Comparison of ENCODE assay signal across 8 mouse cellular contexts in genomic region chr17:69417724-69418373, GRCm38 (mm10). TPM values are rescaled to one million over a fixed set of nuclear protein-coding genes. Genes with fewer than 3 reads are reported as not detected.
DNase-seq lines count a peak whose midpoint lies in the region; ATAC-seq and TF ChIP-seq lines count a peak whose summit lies in the region.

No protein-coding gene starts in this region.

- H3K27me3 ChIP-seq in kidney, postnatal 0 days (ENCODE audit: insufficient read depth, low read length), result no peaks in the 10 kb centered on the region
- H3K27me3 ChIP-seq in hindbrain, postnatal 0 days (ENCODE audit: insufficient read depth, low read length), result no peaks in the 10 kb centered on the region
- H3K27me3 ChIP-seq in midbrain, embryonic 15.5 days (replicated peaks), result no peaks in the 10 kb centered on the region

- peak overlapping the region; percentile 68 for H3K4me3 ChIP-seq in kidney, postnatal 0 days (replicated peaks; ENCODE audit: low read depth, low read length)
- H3K4me3 ChIP-seq in brown adipose tissue, adult 24 weeks (ENCODE audit: insufficient read depth, low read depth, low read length), result peak overlapping the region; percentile 85
- peak overlapping the region; percentile 88 for H3K4me3 ChIP-seq in hindbrain, postnatal 0 days (ENCODE audit: low read length)
- peak overlapping the region; percentile 84 for H3K4me3 ChIP-seq in midbrain, embryonic 15.5 days

- peak overlapping the region; percentile 61 for H3K4me2 ChIP-seq in kidney, postnatal 0 days (ENCODE audit: low read length)
- H3K4me2 ChIP-seq in hindbrain, postnatal 0 days (ENCODE audit: low read depth, low read length), result peak overlapping the region; percentile 92
- H3K4me2 ChIP-seq in midbrain, embryonic 15.5 days, result peak overlapping the region; percentile 67

- H3K9ac ChIP-seq in kidney, postnatal 0 days (ENCODE audit: low read depth, low read length), result peak overlapping the region; percentile 84
- peak overlapping the region; percentile 84 for H3K9ac ChIP-seq in hindbrain, postnatal 0 days (replicated peaks; ENCODE audit: low read length)
- peak overlapping the region; percentile 61 for H3K9ac ChIP-seq in midbrain, embryonic 15.5 days

- no peaks in the 10 kb centered on the region for H3K36me3 ChIP-seq in kidney, postnatal 0 days (ENCODE audit: insufficient read depth, low read length)
- H3K36me3 ChIP-seq in hindbrain, postnatal 0 days (ENCODE audit: insufficient read depth, low read length), result no peaks in the 10 kb centered on the region
- no peaks in the 10 kb centered on the region for H3K36me3 ChIP-seq in midbrain, embryonic 15.5 days (replicated peaks)

- H3K4me1 ChIP-seq in kidney, postnatal 0 days (replicated peaks; ENCODE audit: insufficient read depth, low read length), result no peaks in the 10 kb centered on the region
- no peaks in the 10 kb centered on the region for H3K4me1 ChIP-seq in brown adipose tissue, adult 24 weeks (ENCODE audit: control insufficient read depth, insufficient read depth, insufficient read length, low read length)
- H3K4me1 ChIP-seq in hindbrain, postnatal 0 days (ENCODE audit: insufficient read depth, low read length), result no peaks in the 10 kb centered on the region
- H3K4me1 ChIP-seq in midbrain, embryonic 15.5 days, result peaks cover 19% of the 10 kb centered on the region

- peak; percentile 34; the same call in 1 of the 2 replicates for ATAC-seq in kidney, postnatal 0 days (replicated peaks; ENCODE audit: low FRiP score, low read depth)
- peak; percentile 50 for ATAC-seq in hindbrain, postnatal 0 days
- ATAC-seq in midbrain, embryonic 15.5 days (replicated peaks), result peak; percentile 69; the same call in 1 of the 2 replicates

- no peaks in the 10 kb centered on the region for H3K9me3 ChIP-seq in kidney, postnatal 0 days (replicated peaks; ENCODE audit: low read length)
- no peaks in the 10 kb centered on the region for H3K9me3 ChIP-seq in hindbrain, postnatal 0 days (ENCODE audit: low read length)
- no peaks in the 10 kb centered on the region for H3K9me3 ChIP-seq in midbrain, embryonic 15.5 days

- TF ChIP-seq CTCF in kidney, postnatal 0 days (IDR thresholded peaks at IDR 0.05; ENCODE audit: low read depth), result no peak
- TF ChIP-seq CTCF in hindbrain, postnatal 0 days (IDR thresholded peaks at IDR 0.05; ENCODE audit: low read depth), result no peak

- peak overlapping the region; percentile 98 for H3K27ac ChIP-seq in kidney, postnatal 0 days
- peak overlapping the region; percentile 94 for H3K27ac ChIP-seq in brown adipose tissue, adult 24 weeks (replicated peaks; ENCODE audit: low read depth, low read length)
- peak overlapping the region; percentile 99 for H3K27ac ChIP-seq in hindbrain, postnatal 0 days
- peak overlapping the region; percentile 97 for H3K27ac ChIP-seq in midbrain, embryonic 15.5 days

- WGBS in kidney, postnatal 0 days, result 2% methylated on average over 26 of the region's 26 CpGs
- WGBS in hindbrain, postnatal 0 days, result 4% methylated on average over 26 of the region's 26 CpGs
- 3% methylated on average over 26 of the region's 26 CpGs for WGBS in midbrain, embryonic 15.5 days

- no peak for DNase-seq in kidney, postnatal 0 days (ENCODE audit: low spot score)
- DNase-seq in kidney, postnatal 36 days, result no peak
- no peak for DNase-seq in hindbrain, postnatal 0 days (ENCODE audit: low spot score)
- no peak for DNase-seq in adrenal gland, postnatal 10 days
- no peak for DNase-seq in adrenal gland, adult 8-10 months
- DNase-seq in thymus, adult 18-20 months, result no peak

RNA-seq across cellular contexts. Expression of gene Akain1, which starts 21.3 kb away (rescaled TPM):
- polyA plus RNA-seq in kidney, postnatal 0 days (2015; fragmentation: Nextera tagmentation; extraction: Ambion mirVana), result not detected in 2 replicates
- not detected in 2 replicates for polyA plus RNA-seq in brown adipose tissue, adult 24 weeks (2012; ENCODE audit: insufficient read depth, insufficient read length, missing spikeins)
- 1.4 and 2.3 TPM in 2 replicates for total RNA-seq in hindbrain, postnatal 0 days (2014; rRNA removed)
- 1.9 and 2.3 TPM in 2 replicates for polyA plus RNA-seq in hindbrain, postnatal 0 days (2015; fragmentation: Nextera tagmentation; extraction: Ambion mirVana)
- polyA plus RNA-seq in midbrain, embryonic 15.5 days (2015; fragmentation: Nextera tagmentation; extraction: Ambion mirVana), result 0.33 and 0.56 TPM in 2 replicates
- total RNA-seq in adrenal gland, postnatal 10 days (2021), result not detected
- under 1 TPM in 1 of 4 experiments, not detected in 3; 0.16 TPM for total RNA-seq in adrenal gland, adult 8-10 months (2022)

RNA-seq across cellular contexts. Expression of gene Zbtb14, which starts 35.0 kb away (rescaled TPM):
- 17.0 and 20.1 TPM in 2 replicates for polyA plus RNA-seq in kidney, postnatal 0 days (2015; fragmentation: Nextera tagmentation; extraction: Ambion mirVana)
- polyA plus RNA-seq in brown adipose tissue, adult 24 weeks (2012; ENCODE audit: insufficient read depth, insufficient read length, missing spikeins), result 8.3 and 8.8 TPM in 2 replicates
- total RNA-seq in hindbrain, postnatal 0 days (2014; rRNA removed), result 19.2 and 22.2 TPM in 2 replicates
- polyA plus RNA-seq in hindbrain, postnatal 0 days (2015; fragmentation: Nextera tagmentation; extraction: Ambion mirVana), result 19.5 and 20.5 TPM in 2 replicates
- polyA plus RNA-seq in midbrain, embryonic 15.5 days (2015; fragmentation: Nextera tagmentation; extraction: Ambion mirVana), result 31.3 and 34.8 TPM in 2 replicates
- total RNA-seq in adrenal gland, postnatal 10 days (2021), result 10 to 100 TPM; 14.0 to 19.1 TPM
- total RNA-seq in adrenal gland, adult 8-10 months (2022), result 10 to 100 TPM; 17.5 to 22.6 (median 20.6) TPM
